ENCODE assay signal across 17 mouse cellular contexts in genomic region chr2:169028531-169029114, GRCm38 (mm10).
DNase-seq lines count a peak whose midpoint lies in the region; ATAC-seq and TF ChIP-seq lines count a peak whose summit lies in the region.
"Had no signal": no experiment of that assay in that cellular context is flagged by ENCODE, and none has a peak within 500 bp of the region (broad histone marks: within the 10 kb centered on the region; RNA-seq: fewer than 3 reads in every experiment).

No protein-coding gene starts in this region.

- WGBS in kidney, postnatal 0 days = 66% methylated on average over 9 of the region's 9 CpGs

- no peaks in the 10 kb centered on the region; the same call in 1 of the 2 replicates for H3K9me3 ChIP-seq in kidney, postnatal 0 days (replicated peaks; ENCODE audit: low read length)
- H3K9me3 ChIP-seq: forebrain, embryonic 13.5 days; midbrain, embryonic 12.5 days; neural tube, embryonic 15.5 days had no signal

- no peak overlapping the region for H3K27ac ChIP-seq in kidney, postnatal 0 days
- H3K27ac ChIP-seq: forebrain, embryonic 13.5 days; heart, embryonic 10.5 days; midbrain, embryonic 12.5 days; neural tube, embryonic 15.5 days; stomach, postnatal 0 days had no signal

- H3K9ac ChIP-seq in kidney, postnatal 0 days (ENCODE audit: low read depth, low read length) = no peak overlapping the region
- H3K9ac ChIP-seq: forebrain, embryonic 13.5 days; midbrain, embryonic 12.5 days; neural tube, embryonic 15.5 days had no signal

- no peak overlapping the region for H3K4me2 ChIP-seq in kidney, postnatal 0 days (ENCODE audit: low read length)
- H3K4me2 ChIP-seq: forebrain, embryonic 13.5 days; midbrain, embryonic 12.5 days; neural tube, embryonic 15.5 days had no signal

- TF ChIP-seq CTCF in kidney, postnatal 0 days (IDR thresholded peaks at IDR 0.05; ENCODE audit: low read depth) = peak; percentile 13; the same call in 1 of the 2 replicates

- H3K4me1 ChIP-seq in kidney, postnatal 0 days (replicated peaks; ENCODE audit: insufficient read depth, low read length) = no peaks in the 10 kb centered on the region
- H3K4me1 ChIP-seq: heart, embryonic 10.5 days; neural tube, embryonic 15.5 days had no signal

- H3K36me3 ChIP-seq in kidney, postnatal 0 days (ENCODE audit: insufficient read depth, low read length) = no peaks in the 10 kb centered on the region
- H3K36me3 ChIP-seq: heart, embryonic 10.5 days; midbrain, embryonic 12.5 days; neural tube, embryonic 15.5 days had no signal

- no peak for DNase-seq in kidney, postnatal 0 days (ENCODE audit: low spot score)
- DNase-seq in kidney, postnatal 14 days = no peak
- DNase-seq in lung, postnatal 14 days = peak; percentile 22
- no peak for DNase-seq in lung, postnatal 4 days
- DNase-seq in R1 (ENCODE audit: low read depth, low spot score) = peak; percentile 73
- no peak for DNase-seq in yolk sac, embryonic 10.5 days (ENCODE audit: low spot score)
- no peak for DNase-seq in retina, embryonic 14.5 days (ENCODE audit: low spot score)
- DNase-seq: adrenal gland, postnatal 14 days; cerebellum, adult 9-10 months; right cerebral cortex, postnatal 14 days had no signal

- no peak for ATAC-seq in kidney, postnatal 0 days (replicated peaks; ENCODE audit: low FRiP score, low read depth)
- ATAC-seq: forebrain, embryonic 13.5 days; hindbrain, embryonic 16.5 days; intestine, postnatal 0 days had no signal

- no peaks in the 10 kb centered on the region for H3K27me3 ChIP-seq in kidney, postnatal 0 days (ENCODE audit: insufficient read depth, low read length)
- H3K27me3 ChIP-seq: forebrain, embryonic 13.5 days; midbrain, embryonic 12.5 days; neural tube, embryonic 15.5 days had no signal

- no peak overlapping the region for H3K4me3 ChIP-seq in kidney, postnatal 0 days (replicated peaks; ENCODE audit: low read depth, low read length)
- H3K4me3 ChIP-seq: forebrain, embryonic 13.5 days; heart, embryonic 10.5 days; midbrain, embryonic 12.5 days; neural tube, embryonic 15.5 days had no signal

Comparison
In these comparisons a context has a peak if more than half of its experiments do, and no peak if none do; other contexts are left out.
1. DNase-seq: peak in lung, postnatal 14 days (single experiment) and R1 (single experiment); none in kidney, postnatal 0 days (single experiment), kidney, postnatal 14 days (single experiment), lung, postnatal 4 days (0 of 2), yolk sac, embryonic 10.5 days (single experiment) and retina, embryonic 14.5 days (single experiment).